Mouse (Mus musculus) limb, embryonic 13.5 days (tissue): ENCODE data around the gene Birc2. TPM values are rescaled to one million over a fixed set of nuclear protein-coding genes. Genes with fewer than 3 reads are reported as not detected.
A peak's percentile ranks its signal among the peaks of the same experiment; 100 is the strongest.

Experiments
- microRNA-seq: library from miRNA; unstranded; fragments of <30 nt; microRNA quantifications from one replicate; pipeline ENCODE4, GENCODE M21; 2016
- polyA plus RNA-seq: library from polyadenylated mRNA; unstranded; fragments of >200 nt; fragmentation: Nextera tagmentation; extraction: Ambion mirVana; gene quantifications from 2 replicates; pipeline ENCODE4 v1.2.1, GENCODE M21; 2015

The Birc2 gene
- polyA plus RNA-seq, 1 experiment from 2014 or later: 43.5 TPM

Small RNAs within 50 kb of the gene (microRNA-seq; reads per million reads assigned to microRNA genes)
- 3.5 reads per million, percentile 16 among the genes with 10 or more reads in this experiment for gene Mir5618

Other genes with a start within 250 kb of the Birc2 start
- gene Mmp20, start 208.8 kb downstream of the Birc2 start, polyA plus RNA-seq: not detected in 2 replicates
- gene Mmp7, start 145.0 kb downstream of the Birc2 start, polyA plus RNA-seq: not detected in 2 replicates
- 71.7 and 73.1 TPM in 2 replicates for gene Tmem123, start 73.0 kb downstream of the Birc2 start, polyA plus RNA-seq
- 10.6 and 11.4 TPM in 2 replicates for gene Birc3, start 36.1 kb upstream of the Birc2 start, polyA plus RNA-seq
- 47.5 and 48.1 TPM in 2 replicates for gene Yap1, start 167.5 kb upstream of the Birc2 start, polyA plus RNA-seq
- 14.5 and 14.9 TPM in 2 replicates for gene Cfap300, start 205.8 kb upstream of the Birc2 start, polyA plus RNA-seq